18 mouse cellular contexts compared by ENCODE assay signal in the genomic region with DNA sequence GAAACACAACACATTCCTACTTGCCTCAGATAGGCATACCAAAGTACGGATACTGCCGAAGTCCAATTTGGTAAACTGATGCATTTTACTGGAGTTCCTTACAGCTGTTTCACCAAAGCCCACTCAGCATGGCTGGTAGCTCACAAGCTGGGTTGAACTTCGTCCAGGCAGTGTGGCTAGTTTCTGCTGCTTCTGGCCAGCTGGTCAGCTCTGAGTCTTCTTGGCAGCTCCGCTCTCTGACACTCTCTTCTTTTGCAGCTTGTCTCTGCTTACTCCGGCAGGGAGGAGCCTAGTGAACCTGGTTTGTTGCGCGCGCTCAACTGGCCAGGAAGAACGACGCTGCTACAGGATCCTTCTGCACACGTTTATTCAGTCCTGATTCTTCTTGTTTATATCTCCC.
"Had no signal": no experiment of that assay in that cellular context is flagged by ENCODE, and none has a peak within 500 bp of the region (broad histone marks: within the 10 kb centered on the region; RNA-seq: fewer than 3 reads in every experiment).

No protein-coding gene starts in this region.

- H3K27me3 ChIP-seq: limb, embryonic 13.5 days; stomach, embryonic 15.5 days had no signal

- H3K27ac ChIP-seq: kidney, postnatal 0 days; layer of hippocampus, adult 2 months; limb, embryonic 10.5 days; limb, embryonic 13.5 days; liver, embryonic 12.5 days; liver, embryonic 15.5 days; stomach, embryonic 15.5 days had no signal

- H3K9me3 ChIP-seq: limb, embryonic 10.5 days; limb, embryonic 13.5 days; liver, embryonic 12.5 days; liver, embryonic 15.5 days; stomach, embryonic 15.5 days had no signal

- H3K9ac ChIP-seq: limb, embryonic 13.5 days; liver, embryonic 12.5 days; liver, embryonic 15.5 days; stomach, embryonic 15.5 days had no signal

- DNase-seq: kidney, adult 2 months; layer of hippocampus, adult 9-11 months; liver; lung, adult 18-20 months; lung, postnatal 36 days; midbrain, embryonic 14.5 days; spleen, adult 18-20 months; thymus, postnatal 36 days had no signal

- H3K4me3 ChIP-seq: layer of hippocampus, adult 2 months; limb, embryonic 10.5 days; limb, embryonic 13.5 days; liver, embryonic 12.5 days; liver, embryonic 15.5 days; stomach, embryonic 15.5 days had no signal

- H3K4me2 ChIP-seq: limb, embryonic 13.5 days; liver, embryonic 12.5 days; liver, embryonic 15.5 days; midbrain, embryonic 11.5 days; stomach, embryonic 15.5 days had no signal

- H3K36me3 ChIP-seq: limb, embryonic 10.5 days; limb, embryonic 13.5 days; liver, embryonic 12.5 days; liver, embryonic 15.5 days; stomach, embryonic 15.5 days had no signal

- H3K4me1 ChIP-seq: liver, embryonic 15.5 days; stomach, embryonic 15.5 days had no signal

- ATAC-seq: intestine, postnatal 0 days; liver, embryonic 12.5 days; lung, postnatal 0 days had no signal
